Comparison of ENCODE assay signal across 30 mouse cellular contexts in genomic region chr1:95699903-95700302, GRCm38 (mm10). TPM values are rescaled to one million over a fixed set of nuclear protein-coding genes. Genes with fewer than 3 reads are reported as not detected.
DNase-seq lines count a peak whose midpoint lies in the region; TF ChIP-seq lines count a peak whose summit lies in the region.
"Had no signal": no experiment of that assay in that cellular context is flagged by ENCODE, and none has a peak within 500 bp of the region (broad histone marks: within the 10 kb centered on the region; RNA-seq: fewer than 3 reads in every experiment).

No protein-coding gene starts in this region.

- H3K36me3 ChIP-seq in splenic B cell, adult 2 months (ENCODE audit: control insufficient read depth, insufficient read depth, low read length, poor library complexity, severe bottlenecking), result no peaks in the 10 kb centered on the region
- H3K36me3 ChIP-seq: embryonic facial prominence, embryonic 10.5 days; embryonic facial prominence, embryonic 13.5 days; forebrain, embryonic 12.5 days; forebrain, embryonic 15.5 days; heart, embryonic 12.5 days; heart, embryonic 15.5 days; hindbrain, embryonic 10.5 days; hindbrain, embryonic 13.5 days; intestine, embryonic 15.5 days had no signal

- H3K27me3 ChIP-seq in splenic B cell, adult 2 months (ENCODE audit: control insufficient read depth, insufficient read depth, low read length, poor library complexity, severe bottlenecking), result no peaks in the 10 kb centered on the region
- H3K27me3 ChIP-seq: embryonic facial prominence, embryonic 13.5 days; forebrain, embryonic 12.5 days; forebrain, embryonic 15.5 days; heart, embryonic 12.5 days; heart, embryonic 15.5 days; hindbrain, embryonic 13.5 days; intestine, embryonic 15.5 days; Patski had no signal

- H3K27ac ChIP-seq in left cerebral cortex, adult 2 months, result no peak overlapping the region
- H3K27ac ChIP-seq: embryonic facial prominence, embryonic 10.5 days; embryonic facial prominence, embryonic 13.5 days; forebrain, embryonic 12.5 days; forebrain, embryonic 15.5 days; heart, embryonic 15.5 days; hindbrain, embryonic 10.5 days; hindbrain, embryonic 13.5 days; intestine, embryonic 15.5 days had no signal

- peak; percentile 34 for DNase-seq in A20 (ENCODE audit: low read depth, low spot score)
- peak; percentile 46 for DNase-seq in ES-CJ7 (ENCODE audit: low read depth, low spot score)
- peak; percentile 19 for DNase-seq in MEL-GATA-1-ER (ENCODE audit: extremely low read depth, low read depth)
- peak; percentile 3 for DNase-seq in splenic B cell, adult 2 months (ENCODE audit: low read depth, low spot score)
- no peak for DNase-seq in layer of hippocampus, adult 11-12 months (ENCODE audit: low spot score)
- no peak for DNase-seq in left cerebral cortex, adult 2 months (ENCODE audit: extremely low spot score in 1 of 2, low spot score in 2 of 2)
- no peak for DNase-seq in gastrocnemius, adult 18-20 months (ENCODE audit: low spot score)
- DNase-seq: adrenal gland, adult 8-10 months; adrenal gland, postnatal 25 days; cerebellum, adult 11-12 months; cerebellum, adult 8-10 months; cerebellum, postnatal 10 days; cerebellum, postnatal 36 days; embryo, embryonic 11 days; gastrocnemius, postnatal 14 days; heart, adult 11 months; heart, postnatal 10 days; heart, postnatal 36 days; kidney, adult 11 months had no signal

- H3K4me3 ChIP-seq in left cerebral cortex, adult 2 months, result no peak overlapping the region
- H3K4me3 ChIP-seq: embryonic facial prominence, embryonic 10.5 days; embryonic facial prominence, embryonic 13.5 days; erythroblast, embryonic 14.5 days; forebrain, embryonic 12.5 days; forebrain, embryonic 15.5 days; heart, embryonic 12.5 days; heart, embryonic 15.5 days; hindbrain, embryonic 10.5 days; hindbrain, embryonic 13.5 days; intestine, embryonic 15.5 days had no signal

- no peak for TF ChIP-seq CTCF in left cerebral cortex, adult 2 months (IDR thresholded peaks at IDR 0.05)

- intact Hi-C loops in left cerebral cortex, adult 2 months (cut with DNase I), result no loop called here

RNA-seq across cellular contexts. Expression of gene St8sia4, which starts 32.5 kb away (rescaled TPM):
- 1 to 10 TPM; 7.7 to 9.4 TPM for total RNA-seq in left cerebral cortex, adult 2 months (2021)
- total RNA-seq in gastrocnemius, adult 18-20 months (2021), result 1 to 10 TPM in 1 of 2 experiments, under 1 TPM in 1; 0.89 to 1.5 TPM

Comparison
In these comparisons a context has a peak if more than half of its experiments do, and no peak if none do; other contexts are left out.
1. DNase-seq: peak in A20 (single experiment), ES-CJ7 (single experiment), MEL-GATA-1-ER (single experiment) and splenic B cell, adult 2 months (single experiment); none in layer of hippocampus, adult 11-12 months (single experiment), left cerebral cortex, adult 2 months (0 of 2) and gastrocnemius, adult 18-20 months (single experiment).